Mouse (Mus musculus): ENCODE measurements around the gene Abhd13.

Gene Abhd13

DNA sequence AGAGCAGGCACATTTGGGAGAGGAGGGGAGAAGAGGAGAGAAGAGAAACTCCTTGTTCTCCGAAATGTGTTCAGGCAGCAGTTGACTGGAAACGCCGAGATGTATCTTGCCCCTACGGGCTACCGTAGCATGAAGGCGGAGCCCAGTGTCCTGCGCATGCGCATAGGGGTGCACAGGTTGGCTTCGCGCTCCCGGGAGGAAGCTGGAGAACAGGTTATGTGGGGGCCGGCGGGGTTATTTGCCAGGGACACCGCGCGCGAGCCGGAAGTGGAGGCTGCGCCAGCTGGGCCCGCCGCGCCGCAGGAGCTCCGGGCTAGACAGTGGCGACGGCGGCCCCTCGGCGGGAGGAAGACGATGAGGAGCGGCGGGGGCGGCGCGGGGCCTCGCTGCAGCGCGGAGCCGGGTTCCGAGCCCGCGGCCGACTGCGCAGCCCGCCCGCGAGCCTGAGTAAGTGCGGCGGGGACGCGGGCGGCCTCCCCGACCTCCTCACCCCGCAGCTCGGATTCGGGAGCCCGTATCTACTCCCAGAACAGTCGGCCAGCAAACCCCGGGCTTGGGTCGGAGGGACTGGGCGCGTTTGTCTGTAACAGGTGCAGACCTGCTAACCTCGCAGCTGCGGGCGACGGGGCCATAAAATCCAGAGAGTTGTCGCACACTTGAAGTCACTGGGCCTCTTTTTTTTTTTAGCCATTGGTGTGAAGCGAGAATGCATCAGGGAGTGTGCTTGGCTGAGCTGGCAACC, at the start of gene Abhd13, which contains the start of gene Lig4:
TSS of gene Abhd13 (plus strand) at position 135 of the 742 bp plus-strand sequence.
TSS of gene Lig4 (minus strand) at position 114 of the 742 bp plus-strand sequence.
- DNase-seq: peak; percentile 98

DNA sequence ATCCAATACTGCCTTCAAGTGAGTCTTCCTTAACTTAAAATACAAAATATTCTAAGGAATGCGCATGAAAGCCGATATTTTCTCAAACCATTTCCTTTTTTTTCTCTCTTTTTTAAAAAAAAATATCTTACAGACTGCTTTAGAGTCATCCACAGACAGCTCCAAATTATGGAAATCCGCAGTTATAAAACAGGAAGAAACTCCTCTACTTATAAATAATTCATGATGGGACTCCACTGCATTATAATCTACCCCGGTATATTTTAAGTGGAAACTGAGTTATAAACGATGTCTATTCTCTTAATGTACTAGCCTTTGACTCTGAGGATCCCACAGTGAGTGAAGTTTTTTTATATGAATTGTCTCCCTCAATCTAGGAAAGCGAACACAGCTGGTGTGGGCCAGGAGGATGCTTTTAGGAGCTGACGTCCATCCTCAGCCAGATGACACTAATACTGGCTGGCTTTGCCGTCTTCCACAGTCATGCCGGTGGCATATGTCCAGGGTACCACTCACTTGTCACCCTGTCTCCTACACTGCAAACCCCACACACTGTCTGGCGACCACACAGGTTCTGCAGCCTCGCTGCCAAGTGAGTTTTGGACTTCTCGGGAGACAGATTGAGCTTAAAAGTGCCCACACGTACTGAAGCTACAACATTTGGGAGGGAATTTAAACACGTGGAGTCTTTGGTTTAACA, 47.6 kb upstream of the Abhd13 start:
- DNase-seq: no peak

DNA sequence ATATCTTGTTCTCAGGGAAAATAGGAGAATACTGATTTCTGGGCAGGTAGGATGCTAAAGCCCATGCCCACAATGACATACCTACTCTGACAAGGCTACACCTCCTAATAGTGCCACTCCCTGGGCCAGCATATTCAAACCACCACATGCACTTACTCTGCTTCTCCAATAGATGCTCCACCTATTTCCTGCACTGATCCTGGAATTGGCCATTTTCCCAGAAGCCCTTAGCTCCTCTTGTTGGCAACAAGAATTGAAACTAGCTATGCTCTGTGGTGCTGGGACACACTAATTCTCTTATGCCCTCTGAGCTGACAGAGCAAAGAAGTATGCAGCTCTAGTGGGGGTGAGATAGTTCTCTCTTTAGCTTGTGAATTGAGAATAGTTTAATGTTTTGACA, 44.8 kb upstream of the Abhd13 start:
- DNase-seq: no peak

DNA sequence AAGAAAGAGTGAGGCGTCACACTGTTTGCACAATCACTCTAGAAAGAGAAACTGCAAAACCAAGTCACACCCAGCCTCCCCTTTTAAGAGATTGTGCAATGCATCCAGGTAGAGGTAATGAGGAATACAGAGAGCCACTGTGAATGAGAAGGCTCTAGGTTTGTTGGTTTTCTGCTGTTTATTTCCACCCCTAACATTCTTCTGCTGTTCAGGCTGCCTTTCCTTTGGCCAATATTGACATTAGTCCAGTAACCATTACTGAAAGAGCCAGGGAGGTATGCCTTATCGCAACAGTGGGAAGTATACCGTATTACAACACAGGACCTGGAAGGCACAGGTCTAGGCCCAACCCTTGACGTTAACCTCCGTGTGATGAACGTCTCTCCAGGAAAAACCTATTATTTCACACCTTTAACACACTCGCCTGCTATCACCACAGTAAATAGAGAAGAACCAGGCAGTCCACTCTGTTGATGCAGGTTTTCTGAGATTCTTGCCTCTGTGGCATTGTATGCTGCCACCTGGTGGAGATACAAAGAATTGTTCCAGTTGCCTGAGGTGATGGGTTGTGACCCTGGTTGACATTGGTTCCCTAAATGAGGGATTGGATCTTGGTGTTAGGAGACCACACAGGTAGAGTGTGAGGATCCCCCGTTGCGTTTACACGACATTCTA, 42.5 kb upstream of the Abhd13 start:
- peak; percentile 71 for DNase-seq

DNA sequence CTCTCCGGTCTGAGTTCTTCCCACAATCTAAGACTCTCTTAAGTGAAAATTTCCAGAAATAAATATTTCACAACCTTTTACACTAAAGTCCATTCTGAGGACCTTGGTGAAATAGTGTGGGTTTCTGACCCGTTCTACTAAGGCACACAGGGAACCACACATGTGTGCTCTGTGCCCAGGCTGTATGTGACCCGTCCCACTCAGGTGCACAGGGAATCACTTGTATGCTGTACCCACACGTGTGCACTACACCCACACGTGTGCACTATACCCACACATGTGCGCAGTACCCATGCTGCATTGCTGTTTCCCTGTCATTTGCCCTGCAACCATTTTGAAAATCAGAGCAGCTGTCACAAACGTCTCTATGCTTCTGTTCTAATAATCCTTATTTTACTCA, 41.9 kb upstream of the Abhd13 start:
- no peak for DNase-seq

DNA sequence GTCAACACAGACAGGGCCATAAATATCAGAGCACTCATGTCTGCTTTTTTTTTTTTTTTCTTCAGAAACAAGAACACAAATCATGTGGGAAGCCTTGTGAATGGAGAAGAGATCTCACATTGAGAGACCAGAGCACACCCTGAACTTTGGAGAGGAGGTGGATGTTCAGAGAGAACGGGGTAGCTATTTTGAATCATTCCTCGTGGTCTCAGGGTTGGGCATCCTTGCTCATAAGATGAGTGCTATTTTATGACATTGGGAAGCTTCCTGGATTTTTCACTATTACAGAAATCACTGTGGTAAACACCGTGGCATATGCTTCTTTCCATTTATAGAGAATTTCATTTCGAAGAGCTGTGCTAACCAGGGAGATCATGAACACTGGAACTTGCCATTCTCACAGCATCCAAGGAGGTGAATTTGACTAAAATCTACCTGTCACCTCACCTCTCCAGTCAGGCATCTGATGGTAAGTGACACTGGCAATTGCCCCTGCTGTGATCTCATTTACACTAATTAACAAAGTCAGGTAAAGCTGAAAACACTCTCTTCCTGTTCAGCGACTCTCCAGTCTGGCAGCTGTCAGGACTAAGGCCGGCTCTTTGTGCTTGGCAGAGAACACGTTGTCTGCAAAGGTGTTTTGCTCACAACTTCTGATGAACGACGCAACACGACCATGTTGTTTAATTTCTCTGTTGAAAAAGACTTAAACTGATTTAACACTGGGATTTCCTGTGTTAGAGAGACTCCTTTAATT, 28.2 kb upstream of the Abhd13 start:
- DNase-seq: peak; percentile 33

DNA sequence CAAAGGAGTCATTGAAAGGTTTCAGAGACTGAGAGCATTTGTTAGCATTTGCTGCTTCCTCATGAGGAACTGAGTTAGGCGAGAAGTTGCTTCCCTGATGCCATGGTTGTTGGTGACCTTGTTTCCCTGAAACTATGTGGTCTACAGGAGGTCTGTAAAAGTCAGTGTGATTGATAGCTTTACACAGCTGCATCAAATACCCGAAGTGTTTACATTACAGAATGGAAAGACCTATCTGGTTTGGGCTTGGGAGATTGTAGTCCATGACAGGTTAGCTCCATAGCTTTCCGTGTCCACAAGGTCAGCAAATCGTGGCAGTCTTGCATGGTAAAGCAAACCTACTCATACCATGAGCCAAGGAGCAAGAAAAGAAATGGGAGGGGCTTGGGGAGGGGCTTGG, 19.2 kb upstream of the Abhd13 start:
- no peak for DNase-seq

DNA sequence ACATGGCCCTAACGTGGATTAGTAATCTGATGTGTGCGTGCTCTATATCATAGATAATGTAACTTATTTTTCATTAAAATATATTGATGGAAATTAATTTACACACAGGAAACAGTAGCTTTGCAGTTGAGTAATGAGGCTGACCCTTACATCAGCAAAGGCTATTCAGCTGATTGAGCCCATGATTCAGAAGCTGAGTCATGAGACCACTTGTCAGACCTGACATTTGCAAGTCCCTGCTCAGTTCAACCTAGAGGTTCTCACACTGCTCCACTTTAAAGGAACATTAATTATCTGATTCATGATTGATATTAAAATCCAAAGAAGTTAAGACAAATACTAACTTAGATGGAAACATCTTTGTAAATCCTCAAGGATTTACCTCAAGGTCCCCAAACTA, 17.6 kb upstream of the Abhd13 start:
- no peak for DNase-seq

DNA sequence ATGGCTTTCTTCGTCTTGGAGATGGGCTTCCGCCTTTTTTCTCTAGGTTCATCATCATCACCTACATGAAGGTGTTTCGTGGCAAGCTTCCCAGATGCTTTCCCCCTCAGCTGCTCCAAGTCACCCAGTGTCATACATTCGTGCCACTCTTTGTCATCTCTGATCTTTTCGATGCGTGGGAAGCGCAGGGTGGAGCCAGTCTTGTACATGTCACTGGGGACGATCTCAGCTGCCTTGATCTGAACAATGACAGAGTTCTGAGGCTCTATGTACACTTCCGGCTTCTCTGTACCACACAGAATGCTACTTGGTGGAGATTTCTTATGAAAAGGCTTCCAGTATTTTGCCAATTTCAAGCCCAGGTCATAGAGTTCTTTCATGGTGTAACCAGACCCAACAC, 5.6 kb upstream of the Abhd13 start:
- no peak for DNase-seq

DNA sequence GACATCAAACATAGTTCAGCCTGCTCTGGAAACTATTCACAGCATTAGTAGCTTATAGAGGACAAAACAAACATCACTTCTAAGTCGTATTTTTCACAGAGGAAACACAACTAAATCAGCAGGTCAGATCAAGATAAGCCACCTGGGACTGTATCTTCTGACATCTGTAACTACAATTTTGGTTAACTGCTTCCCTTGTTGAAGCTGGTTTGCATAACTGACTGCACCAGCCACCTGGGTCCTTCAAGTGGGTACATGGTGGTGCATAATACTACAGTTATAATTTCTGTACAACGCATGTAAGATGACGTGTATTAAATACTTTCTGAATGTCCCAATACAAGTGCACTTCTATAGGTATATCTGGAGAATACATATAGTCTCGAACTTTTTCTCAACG, 2.2 kb upstream of the Abhd13 start:
- no peak for DNase-seq

DNA sequence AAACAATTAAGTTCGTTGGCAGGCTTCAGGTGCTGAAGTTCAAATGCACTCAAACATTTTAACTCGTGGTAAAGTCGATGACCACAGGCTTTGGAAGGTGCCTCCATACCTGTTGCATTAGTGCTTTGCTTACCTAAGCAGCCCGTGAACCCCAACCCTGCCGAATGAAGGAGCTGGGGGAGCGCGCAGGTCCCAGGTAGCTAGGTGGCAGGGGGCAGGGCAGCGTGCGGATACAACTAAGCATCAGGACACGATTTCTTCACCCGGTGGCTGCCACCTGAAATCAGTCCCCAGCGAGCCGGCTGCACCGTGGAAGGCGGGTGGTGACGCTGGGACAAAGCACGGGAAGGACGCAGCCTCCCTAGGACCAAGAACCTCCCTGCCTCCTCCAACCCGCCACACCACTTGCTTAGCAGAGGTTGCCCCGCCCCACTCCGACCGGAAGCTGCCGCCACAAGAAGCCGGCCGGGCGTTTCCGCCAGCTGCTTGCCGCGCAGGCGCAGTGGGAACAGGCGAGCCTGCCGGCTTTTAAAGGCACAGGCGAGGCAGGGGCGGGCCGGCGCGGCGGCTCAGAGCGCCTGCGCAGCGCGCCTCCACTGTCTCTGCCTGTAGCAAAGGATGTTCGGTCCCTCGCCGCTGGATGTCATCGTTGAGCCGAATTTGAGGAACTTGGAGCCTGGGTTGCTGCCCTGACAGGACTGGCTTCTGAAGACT, 1.5 kb upstream of the Abhd13 start:
- peak; percentile 99 for DNase-seq

DNA sequence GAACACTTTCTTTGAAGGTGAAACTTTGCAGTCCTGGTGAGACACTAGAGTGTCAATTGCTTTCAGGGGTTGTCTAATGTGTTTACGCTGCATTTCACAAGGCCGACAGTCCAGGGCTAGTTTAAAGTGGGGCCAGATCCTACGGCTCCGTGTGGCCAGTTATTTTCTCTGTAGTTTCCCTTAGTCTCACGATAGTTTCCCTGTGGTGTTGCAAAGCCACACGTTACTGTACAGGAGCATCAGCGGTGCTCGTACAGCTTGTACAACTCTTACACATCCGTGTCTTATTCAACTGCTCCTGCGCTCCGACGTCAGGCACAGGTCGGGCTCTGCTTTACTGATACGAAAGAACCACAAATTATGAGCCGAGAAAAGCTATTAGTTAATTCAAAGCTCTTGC, 491 bp upstream of the Abhd13 start:
- no peak for DNase-seq

DNA sequence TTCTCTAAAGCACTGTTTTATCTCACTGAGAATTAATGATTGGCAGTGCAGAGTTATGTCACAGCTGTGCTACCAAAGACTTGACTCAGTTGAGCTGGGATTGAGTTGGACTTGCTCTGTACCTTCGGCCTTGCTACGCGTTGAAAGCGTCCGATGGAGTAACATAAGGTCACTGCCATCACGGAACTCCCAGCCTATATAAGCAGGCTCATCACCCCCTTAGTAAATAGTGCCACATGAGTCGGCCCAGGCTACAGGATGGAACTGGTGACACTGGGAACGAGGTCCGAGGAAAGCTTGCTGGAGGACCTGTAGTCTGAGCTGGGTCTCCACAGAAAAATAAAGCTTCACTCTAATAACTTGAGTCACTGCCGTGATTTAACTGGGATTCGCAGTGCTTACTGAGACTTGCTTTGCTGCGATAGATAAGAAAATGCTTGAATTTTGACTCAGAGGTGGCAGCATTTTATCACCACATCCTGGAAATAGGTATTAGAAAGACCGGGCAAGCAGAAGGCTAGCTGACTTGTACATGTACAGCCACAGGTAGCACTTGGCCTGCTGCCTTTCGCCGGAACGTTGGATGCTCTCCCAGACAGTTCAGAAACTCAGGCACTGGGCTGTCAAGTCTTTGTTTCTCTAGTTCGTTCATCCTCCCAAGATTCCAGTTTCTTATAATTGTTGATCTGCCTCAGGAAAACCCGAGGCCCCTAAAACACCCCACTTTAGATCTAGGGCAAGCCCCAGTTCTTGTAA, 1.1 kb downstream of the Abhd13 start:
- peak; percentile 1 for DNase-seq

DNA sequence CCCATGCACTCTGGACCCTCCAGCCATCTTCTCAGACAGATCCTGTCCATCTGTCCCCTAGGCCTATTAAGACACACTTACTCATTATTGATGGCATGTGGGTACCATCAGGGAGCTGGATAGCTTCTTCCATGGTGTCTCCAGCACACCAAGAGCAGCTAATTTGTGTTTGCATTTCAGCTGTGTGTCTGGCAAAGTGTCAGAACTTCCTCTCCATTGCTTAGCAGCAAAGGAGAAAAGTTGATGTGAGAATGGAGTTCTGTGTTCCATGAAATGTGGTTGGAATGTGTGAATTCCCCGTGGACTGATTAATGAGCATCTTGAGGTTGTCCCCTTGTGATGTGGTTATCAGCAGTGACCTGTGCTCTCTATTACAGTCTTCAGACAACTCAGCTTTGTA, 2.2 kb downstream of the Abhd13 start:
- no peak for DNase-seq

DNA sequence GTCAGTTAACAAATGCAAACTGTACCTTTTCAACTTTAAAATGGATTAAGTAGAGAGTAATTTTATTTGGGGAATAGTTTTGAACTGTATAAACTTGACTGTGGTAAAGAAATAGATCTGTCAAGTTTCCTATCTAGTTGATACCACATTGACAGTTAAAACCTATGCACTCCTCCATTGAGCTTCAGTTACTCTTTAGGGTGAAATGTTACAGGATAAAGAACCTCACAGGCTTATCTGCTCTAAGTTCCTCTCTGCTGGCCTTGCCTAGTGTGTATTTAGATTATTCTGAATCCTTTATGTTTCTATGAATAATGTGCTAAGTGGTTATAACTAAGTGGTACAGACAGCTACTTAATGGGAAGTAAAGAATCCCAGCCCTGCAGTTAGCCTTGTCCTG, 2.7 kb downstream of the Abhd13 start:
- DNase-seq: no peak

DNA sequence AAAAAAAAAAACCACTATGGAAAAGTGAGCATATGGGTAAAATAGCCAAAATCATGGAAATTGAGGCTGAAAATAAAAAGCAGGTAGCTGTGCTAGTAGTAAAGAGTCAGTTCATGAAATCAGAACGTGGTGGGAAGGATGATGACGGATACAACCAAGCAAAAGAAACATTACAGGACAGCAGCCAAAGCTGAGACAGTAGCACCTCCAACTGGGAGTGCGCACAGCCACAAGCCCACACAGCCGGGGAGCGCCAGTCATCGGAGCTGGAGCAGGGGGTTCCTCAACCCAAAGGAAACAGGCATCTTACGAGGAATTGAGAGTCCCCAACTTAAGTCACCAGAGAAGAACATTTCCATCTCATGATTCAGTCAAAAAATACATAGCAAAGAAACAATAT, 26.6 kb downstream of the Abhd13 start:
- DNase-seq: no peak

DNA sequence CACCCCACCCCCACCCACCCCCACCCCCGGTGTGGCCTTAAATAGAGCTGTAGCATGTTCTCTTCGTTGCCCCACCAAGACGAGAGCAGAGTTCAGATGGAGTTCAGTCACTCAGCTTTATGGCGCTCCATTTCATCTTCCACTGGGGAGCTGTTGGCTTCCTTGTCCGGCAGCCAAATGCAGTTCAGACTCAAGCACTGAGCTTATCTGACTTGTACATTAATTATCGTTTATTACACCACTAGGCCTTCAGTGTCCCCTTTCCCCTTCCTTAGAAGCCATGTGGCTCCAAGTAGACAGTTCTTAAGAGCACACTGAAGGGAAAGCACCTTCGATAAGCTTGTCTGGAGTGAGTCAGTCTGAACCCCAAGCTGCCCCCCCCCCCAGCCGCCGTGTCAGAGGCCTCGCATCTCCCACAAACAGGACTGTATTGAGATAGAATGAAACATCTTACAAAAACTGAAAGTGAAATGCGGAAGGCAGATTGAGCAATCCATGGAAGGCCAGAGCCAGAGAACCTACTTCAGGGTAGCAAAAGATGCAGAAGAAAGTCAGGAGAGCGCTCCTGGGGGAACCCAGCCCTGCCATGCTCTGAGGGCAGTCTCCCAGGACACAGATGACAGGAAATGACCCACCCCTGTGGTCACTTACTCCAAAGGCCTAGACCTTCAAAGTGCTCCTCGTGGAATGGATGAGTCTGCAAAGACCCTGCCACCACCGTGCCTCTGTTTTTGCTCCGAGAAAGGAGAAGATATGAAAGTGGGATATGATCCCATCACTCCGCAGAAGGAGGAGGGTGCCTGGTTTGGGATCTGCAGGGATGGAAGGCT, 28.9 kb downstream of the Abhd13 start, which contains the start of gene Tnfsf13b:
TSS of gene Tnfsf13b (plus strand) at position 312 of the 830 bp plus-strand sequence.
- no peak for DNase-seq

DNA sequence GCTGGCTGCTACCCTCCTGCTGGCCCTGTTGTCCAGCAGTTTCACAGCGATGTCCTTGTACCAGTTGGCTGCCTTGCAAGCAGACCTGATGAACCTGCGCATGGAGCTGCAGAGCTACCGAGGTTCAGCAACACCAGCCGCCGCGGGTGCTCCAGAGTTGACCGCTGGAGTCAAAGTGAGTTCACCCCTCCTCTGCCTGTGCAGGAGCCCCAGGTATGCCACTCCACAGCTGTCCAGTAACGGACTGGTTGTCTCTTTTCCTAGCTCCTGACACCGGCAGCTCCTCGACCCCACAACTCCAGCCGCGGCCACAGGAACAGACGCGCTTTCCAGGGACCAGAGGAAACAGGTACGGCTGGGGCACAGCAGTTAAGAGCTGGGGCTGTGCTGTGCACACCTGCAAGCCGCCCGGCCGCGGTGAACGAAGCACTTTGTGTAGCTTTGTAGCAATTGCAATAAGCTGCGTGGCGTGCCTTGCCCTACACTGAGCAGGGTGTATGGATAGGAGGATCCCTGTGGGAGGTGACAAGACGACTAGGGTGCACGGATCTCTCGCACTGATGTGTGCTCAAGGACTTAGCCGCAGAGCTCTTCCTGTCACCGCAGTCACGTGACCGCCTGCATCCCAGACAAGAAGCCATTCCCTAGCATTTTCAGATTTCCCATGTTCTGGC, 29.6 kb downstream of the Abhd13 start:
- peak; percentile 64 for DNase-seq

DNA sequence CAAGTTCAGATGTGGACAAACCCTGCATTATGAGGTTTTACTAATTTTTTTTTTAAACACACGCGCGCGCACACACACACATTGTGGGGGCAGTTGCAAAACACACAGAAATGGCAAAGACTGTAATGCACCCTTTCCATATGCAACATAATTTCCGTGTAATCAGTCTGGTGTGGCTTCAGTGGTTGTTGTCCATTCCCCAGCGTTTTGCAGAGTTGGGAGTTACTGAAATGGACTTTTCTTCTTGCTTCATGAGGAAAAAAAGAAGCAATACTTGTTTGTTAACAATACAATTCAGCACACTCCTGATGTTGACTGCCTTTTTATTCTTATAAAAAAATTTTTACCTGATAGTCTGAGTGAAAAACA, 30.1 kb downstream of the Abhd13 start:
- no peak for DNase-seq

DNA sequence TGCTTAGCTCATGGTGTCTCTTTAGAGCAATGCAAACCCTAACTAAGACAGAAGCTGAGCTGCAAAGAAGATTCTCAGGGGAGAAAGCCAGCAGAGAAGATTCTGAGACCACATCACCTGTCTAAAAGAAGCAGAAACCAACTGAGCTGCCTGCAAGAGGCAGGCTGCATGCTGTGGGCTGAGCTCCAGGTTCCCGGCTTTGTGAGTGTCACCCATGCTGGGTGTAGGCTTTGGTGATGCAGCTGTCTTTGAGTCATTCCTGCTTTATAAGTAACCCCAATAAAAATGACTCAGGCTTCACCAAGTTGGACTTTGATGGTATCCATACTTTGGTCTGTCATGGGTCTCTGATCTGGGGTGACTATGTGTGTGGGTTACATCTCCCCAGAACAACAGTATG, 38.7 kb downstream of the Abhd13 start:
- DNase-seq: no peak
